Mouse (Mus musculus): ENCODE data around the gene Gm16867. TPM values are rescaled to one million over a fixed set of nuclear protein-coding genes. Genes with fewer than 3 reads are reported as not detected.
"Not testable (repeated sequence)": the region's sequence is repeated elsewhere in the genome, so short reads cannot be mapped to it uniquely, and the experiment has no call there.

Gm16867 gene
- polyA plus RNA-seq, 1 experiment: 8.1 TPM

GRCm38 (mm10) chr14:69502440-69503150, 567 bp downstream of the Gm16867 start:
- H3K4me3 ChIP-seq (ENCODE audit: control insufficient read depth, low read depth, low read length); H3K27ac ChIP-seq (ENCODE audit: control insufficient read depth, insufficient read depth, low read depth, low read length); H3K36me3 ChIP-seq (ENCODE audit: control insufficient read depth, insufficient read depth, low read length); H3K27me3 ChIP-seq (ENCODE audit: control insufficient read depth, insufficient read depth, low read length); H3K4me1 ChIP-seq (ENCODE audit: control insufficient read depth, insufficient read depth, low read length): not testable (repeated sequence)

GRCm38 (mm10) chr14:69496259-69496658, 6.9 kb downstream of the Gm16867 start:
- H3K4me1 ChIP-seq (ENCODE audit: control insufficient read depth, insufficient read depth, low read length); H3K4me3 ChIP-seq (ENCODE audit: control insufficient read depth, low read depth, low read length); H3K36me3 ChIP-seq (ENCODE audit: control insufficient read depth, insufficient read depth, low read length); H3K27me3 ChIP-seq (ENCODE audit: control insufficient read depth, insufficient read depth, low read length); H3K27ac ChIP-seq (ENCODE audit: control insufficient read depth, insufficient read depth, low read depth, low read length): not testable (repeated sequence)

- H3K27ac ChIP-seq (ENCODE audit: control insufficient read depth, insufficient read depth, low read depth, low read length); H3K27me3 ChIP-seq (ENCODE audit: control insufficient read depth, insufficient read depth, low read length); H3K36me3 ChIP-seq (ENCODE audit: control insufficient read depth, insufficient read depth, low read length); H3K4me1 ChIP-seq (ENCODE audit: control insufficient read depth, insufficient read depth, low read length); H3K4me3 ChIP-seq (ENCODE audit: control insufficient read depth, low read depth, low read length): not testable (repeated sequence)
Measured at GRCm38 (mm10) chr14:69494946-69495345, 8.2 kb downstream of the Gm16867 start.

GRCm38 (mm10) chr14:69494522-69494921, 8.6 kb downstream of the Gm16867 start:
- not testable (repeated sequence) for H3K36me3 ChIP-seq (ENCODE audit: control insufficient read depth, insufficient read depth, low read length); H3K27me3 ChIP-seq (ENCODE audit: control insufficient read depth, insufficient read depth, low read length); H3K4me1 ChIP-seq (ENCODE audit: control insufficient read depth, insufficient read depth, low read length); H3K27ac ChIP-seq (ENCODE audit: control insufficient read depth, insufficient read depth, low read depth, low read length); H3K4me3 ChIP-seq (ENCODE audit: control insufficient read depth, low read depth, low read length)

GRCm38 (mm10) chr14:69488001-69488400, 15.2 kb downstream of the Gm16867 start:
- not testable (repeated sequence) for H3K4me3 ChIP-seq (ENCODE audit: control insufficient read depth, low read depth, low read length); H3K27ac ChIP-seq (ENCODE audit: control insufficient read depth, insufficient read depth, low read depth, low read length); H3K4me1 ChIP-seq (ENCODE audit: control insufficient read depth, insufficient read depth, low read length); H3K36me3 ChIP-seq (ENCODE audit: control insufficient read depth, insufficient read depth, low read length); H3K27me3 ChIP-seq (ENCODE audit: control insufficient read depth, insufficient read depth, low read length)

- H3K27me3 ChIP-seq (ENCODE audit: control insufficient read depth, insufficient read depth, low read length); H3K36me3 ChIP-seq (ENCODE audit: control insufficient read depth, insufficient read depth, low read length); H3K27ac ChIP-seq (ENCODE audit: control insufficient read depth, insufficient read depth, low read depth, low read length); H3K4me3 ChIP-seq (ENCODE audit: control insufficient read depth, low read depth, low read length); H3K4me1 ChIP-seq (ENCODE audit: control insufficient read depth, insufficient read depth, low read length): not testable (repeated sequence)
Measured at GRCm38 (mm10) chr14:69485466-69486135, 17.6 kb downstream of the Gm16867 start.

- H3K36me3 ChIP-seq (ENCODE audit: control insufficient read depth, insufficient read depth, low read length); H3K27me3 ChIP-seq (ENCODE audit: control insufficient read depth, insufficient read depth, low read length); H3K4me1 ChIP-seq (ENCODE audit: control insufficient read depth, insufficient read depth, low read length); H3K4me3 ChIP-seq (ENCODE audit: control insufficient read depth, low read depth, low read length); H3K27ac ChIP-seq (ENCODE audit: control insufficient read depth, insufficient read depth, low read depth, low read length): not testable (repeated sequence)
Measured at GRCm38 (mm10) chr14:69473941-69474646, 29.1 kb downstream of the Gm16867 start.

GRCm38 (mm10) chr14:69473322-69473721, 29.8 kb downstream of the Gm16867 start:
- H3K27me3 ChIP-seq (ENCODE audit: control insufficient read depth, insufficient read depth, low read length); H3K4me3 ChIP-seq (ENCODE audit: control insufficient read depth, low read depth, low read length); H3K36me3 ChIP-seq (ENCODE audit: control insufficient read depth, insufficient read depth, low read length): not testable (repeated sequence)

GRCm38 (mm10) chr14:69470122-69470708, 32.9 kb downstream of the Gm16867 start:
- not testable (repeated sequence) for H3K27me3 ChIP-seq (ENCODE audit: control insufficient read depth, insufficient read depth, low read length); H3K4me1 ChIP-seq (ENCODE audit: control insufficient read depth, insufficient read depth, low read length); H3K36me3 ChIP-seq (ENCODE audit: control insufficient read depth, insufficient read depth, low read length); H3K4me3 ChIP-seq (ENCODE audit: control insufficient read depth, low read depth, low read length); H3K27ac ChIP-seq (ENCODE audit: control insufficient read depth, insufficient read depth, low read depth, low read length)

More at GRCm38 (mm10) chr14:69473322-69473721, 29.8 kb downstream of the Gm16867 start:
- not testable (repeated sequence) for H3K4me1 ChIP-seq (ENCODE audit: control insufficient read depth, insufficient read depth, low read length); H3K27ac ChIP-seq (ENCODE audit: control insufficient read depth, insufficient read depth, low read depth, low read length)

GRCm38 (mm10) chr14:69467612-69468366, 35.4 kb downstream of the Gm16867 start:
- not testable (repeated sequence) for H3K4me3 ChIP-seq (ENCODE audit: control insufficient read depth, low read depth, low read length); H3K27ac ChIP-seq (ENCODE audit: control insufficient read depth, insufficient read depth, low read depth, low read length); H3K27me3 ChIP-seq (ENCODE audit: control insufficient read depth, insufficient read depth, low read length); H3K4me1 ChIP-seq (ENCODE audit: control insufficient read depth, insufficient read depth, low read length); H3K36me3 ChIP-seq (ENCODE audit: control insufficient read depth, insufficient read depth, low read length)

- not testable (repeated sequence) for H3K27ac ChIP-seq (ENCODE audit: control insufficient read depth, insufficient read depth, low read depth, low read length); H3K4me1 ChIP-seq (ENCODE audit: control insufficient read depth, insufficient read depth, low read length); H3K4me3 ChIP-seq (ENCODE audit: control insufficient read depth, low read depth, low read length); H3K36me3 ChIP-seq (ENCODE audit: control insufficient read depth, insufficient read depth, low read length); H3K27me3 ChIP-seq (ENCODE audit: control insufficient read depth, insufficient read depth, low read length)
Measured at GRCm38 (mm10) chr14:69464465-69464864, 38.7 kb downstream of the Gm16867 start.

Data from testis, adult 2 months (tissue).